ENCODE assay signal across 8 mouse cellular contexts in genomic region chr8:126595204-126596061, GRCm38 (mm10). TPM values are rescaled to one million over a fixed set of nuclear protein-coding genes. Genes with fewer than 3 reads are reported as not detected.
DNase-seq lines count a peak whose midpoint lies in the region; ATAC-seq and TF ChIP-seq lines count a peak whose summit lies in the region.

No protein-coding gene starts in this region.

- peak; percentile 2 for ATAC-seq in intestine, postnatal 0 days
- no peak for ATAC-seq in limb, embryonic 14.5 days (ENCODE audit: low FRiP score, low read depth)
- ATAC-seq in midbrain, embryonic 16.5 days = no peak

- H3K9me3 ChIP-seq in intestine, postnatal 0 days (ENCODE audit: control insufficient read depth) = no peaks in the 10 kb centered on the region
- H3K9me3 ChIP-seq in limb, embryonic 14.5 days (ENCODE audit: control insufficient read depth, low read length) = no peaks in the 10 kb centered on the region
- H3K9me3 ChIP-seq in midbrain, embryonic 16.5 days (replicated peaks; ENCODE audit: control insufficient read depth, low read length, poor library complexity, severe bottlenecking) = no peaks in the 10 kb centered on the region

- H3K9ac ChIP-seq in intestine, postnatal 0 days (ENCODE audit: low read depth, low read length) = peak overlapping the region; percentile 69
- H3K9ac ChIP-seq in limb, embryonic 14.5 days (ENCODE audit: low read depth, low read length, severe bottlenecking) = peak overlapping the region; percentile 100
- peak overlapping the region; percentile 100 for H3K9ac ChIP-seq in midbrain, embryonic 16.5 days (ENCODE audit: low read depth, low read length)

- peak overlapping the region; percentile 59 for H3K4me3 ChIP-seq in cortical plate, adult 2 months (ENCODE audit: insufficient read depth, low read length)
- H3K4me3 ChIP-seq in intestine, postnatal 0 days (ENCODE audit: low read depth, low read length) = peak overlapping the region; percentile 65
- H3K4me3 ChIP-seq in limb, embryonic 14.5 days (replicated peaks; ENCODE audit: low read length) = peak overlapping the region; percentile 99
- H3K4me3 ChIP-seq in midbrain, embryonic 16.5 days (ENCODE audit: low read depth, low read length) = peak overlapping the region; percentile 70
- no peak overlapping the region; the same call in none of the 2 replicates for H3K4me3 ChIP-seq in testis, adult 2 months (ENCODE audit: control insufficient read depth, low read depth, low read length)

- 5% methylated on average over 16 of the region's 16 CpGs for whole genome bisulfite sequencing in intestine, postnatal 0 days
- 23% methylated on average over 16 of the region's 16 CpGs for WGBS in limb, embryonic 14.5 days
- WGBS in midbrain, embryonic 16.5 days = 7% methylated on average over 16 of the region's 16 CpGs

- no peak for TF ChIP-seq POLR2A in cortical plate, adult 2 months (IDR thresholded peaks at IDR 0.05; ENCODE audit: extremely low read depth, insufficient read depth, low read length)
- no peak for TF ChIP-seq POLR2A in limb, embryonic 14.5 days (IDR thresholded peaks at IDR 0.05; ENCODE audit: borderline replicate concordance, extremely low read depth, insufficient read depth, insufficient read length)
- no peak for TF ChIP-seq POLR2A in testis, adult 2 months (IDR thresholded peaks at IDR 0.05; ENCODE audit: control insufficient read depth, low read depth, low read length)

- peak overlapping the region; percentile 98 for H3K27ac ChIP-seq in cortical plate, adult 2 months (ENCODE audit: insufficient read depth, low read length)
- peak overlapping the region; percentile 98 for H3K27ac ChIP-seq in intestine, postnatal 0 days (ENCODE audit: low read depth, low read length)
- H3K27ac ChIP-seq in limb, embryonic 14.5 days (replicated peaks; ENCODE audit: low read depth, low read length) = peak overlapping the region; percentile 99
- H3K27ac ChIP-seq in midbrain, embryonic 16.5 days (ENCODE audit: low read length) = peak overlapping the region; percentile 99
- H3K27ac ChIP-seq in testis, adult 2 months (ENCODE audit: control insufficient read depth, insufficient read depth, low read depth, low read length) = peak overlapping the region; percentile 95

- peaks cover 19% of the 10 kb centered on the region for H3K36me3 ChIP-seq in intestine, postnatal 0 days (ENCODE audit: control insufficient read depth, insufficient read depth)
- peaks cover 17% of the 10 kb centered on the region for H3K36me3 ChIP-seq in limb, embryonic 14.5 days (ENCODE audit: control insufficient read depth, insufficient read depth, low read length)
- peaks cover 3% of the 10 kb centered on the region; the same call in 1 of the 2 replicates for H3K36me3 ChIP-seq in midbrain, embryonic 16.5 days (ENCODE audit: control insufficient read depth, insufficient read depth, low read length)
- H3K36me3 ChIP-seq in testis, adult 2 months (ENCODE audit: control insufficient read depth, insufficient read depth, low read length) = no peaks in the 10 kb centered on the region

- no peaks in the 10 kb centered on the region for H3K27me3 ChIP-seq in intestine, postnatal 0 days (replicated peaks; ENCODE audit: control insufficient read depth, insufficient read depth, low read length)
- H3K27me3 ChIP-seq in limb, embryonic 14.5 days (ENCODE audit: control insufficient read depth, insufficient read depth, low read length) = no peaks in the 10 kb centered on the region
- H3K27me3 ChIP-seq in midbrain, embryonic 16.5 days (ENCODE audit: control insufficient read depth, insufficient read depth, low read depth, low read length) = no peaks in the 10 kb centered on the region
- no peaks in the 10 kb centered on the region for H3K27me3 ChIP-seq in testis, adult 2 months (ENCODE audit: control insufficient read depth, insufficient read depth, low read length)

- peak; percentile 63 for DNase-seq in ovary, adult 18-20 months (ENCODE audit: low spot score)
- DNase-seq in ovary, postnatal 10 days (ENCODE audit: low spot score) = no peak
- peak; percentile 99 for DNase-seq in heart, adult 11 months
- no peak for DNase-seq in limb, embryonic 14.5 days (ENCODE audit: low spot score)

- peak overlapping the region; percentile 78 for H3K4me2 ChIP-seq in intestine, postnatal 0 days (replicated peaks; ENCODE audit: low read depth)
- H3K4me2 ChIP-seq in limb, embryonic 14.5 days (replicated peaks; ENCODE audit: low read depth, low read length, severe bottlenecking) = peak overlapping the region; percentile 81
- peak overlapping the region; percentile 88 for H3K4me2 ChIP-seq in midbrain, embryonic 16.5 days (ENCODE audit: low read length)

- H3K4me1 ChIP-seq in cortical plate, adult 2 months (ENCODE audit: control insufficient read depth, insufficient read depth, low read length) = peaks cover 6% of the 10 kb centered on the region
- H3K4me1 ChIP-seq in intestine, postnatal 0 days (replicated peaks; ENCODE audit: control insufficient read depth, insufficient read depth, low read length) = 0 out of 2 replicates have a peak, but pooled peaks cover 6% of the 10 kb centered on the region
- H3K4me1 ChIP-seq in limb, embryonic 14.5 days (ENCODE audit: control insufficient read depth, insufficient read depth, low read length) = peaks cover 33% of the 10 kb centered on the region
- H3K4me1 ChIP-seq in midbrain, embryonic 16.5 days (ENCODE audit: control insufficient read depth, insufficient read depth, low read length) = peaks cover 25% of the 10 kb centered on the region
- peaks cover 33% of the 10 kb centered on the region for H3K4me1 ChIP-seq in testis, adult 2 months (ENCODE audit: control insufficient read depth, insufficient read depth, low read length)

- no peak for TF ChIP-seq CTCF in cortical plate, adult 2 months (IDR thresholded peaks at IDR 0.05; ENCODE audit: extremely low read depth, insufficient read depth, low read length)
- TF ChIP-seq CTCF in intestine, postnatal 0 days (IDR thresholded peaks at IDR 0.05; ENCODE audit: low read depth) = peak; percentile 27
- TF ChIP-seq CTCF in testis, adult 2 months (IDR thresholded peaks at IDR 0.05; ENCODE audit: control insufficient read depth, insufficient read depth, insufficient replicate concordance, low read depth, low read length) = no peak

RNA-seq across cellular contexts. Expression of gene Irf2bp2, which starts 1.6 kb away (rescaled TPM):
- 32.9 and 33.2 TPM in 2 replicates for polyA plus RNA-seq in cortical plate, adult 2 months (2012; rRNA removed)
- 13.3 and 14.9 TPM in 2 replicates for polyA plus RNA-seq in intestine, postnatal 0 days (2015; fragmentation: Nextera tagmentation; extraction: Ambion mirVana)
- 44.5 and 58.6 TPM in 2 replicates for polyA plus RNA-seq in limb, embryonic 14.5 days (2012; rRNA removed)
- 10.0 and 10.1 TPM in 2 replicates for polyA plus RNA-seq in limb, embryonic 14.5 days (2014; fragmentation: Nextera tagmentation; extraction: Ambion mirVana)
- polyA plus RNA-seq in midbrain, embryonic 16.5 days (2015; fragmentation: Nextera tagmentation; extraction: Ambion mirVana) = 9.6 and 9.9 TPM in 2 replicates
- 3.3 and 3.8 TPM in 2 replicates for polyA plus RNA-seq in testis, adult 2 months (2012; rRNA removed)

Comparison
In these comparisons a context has a peak if more than half of its experiments do, and no peak if none do; other contexts are left out.
1. DNase-seq: peak in ovary, adult 18-20 months (single experiment) and heart, adult 11 months (single experiment); none in ovary, postnatal 10 days (single experiment) and limb, embryonic 14.5 days (single experiment).
2. Peak in every context shown above with its lines, with median percentiles within 50 percentile points of each other: H3K27ac ChIP-seq, H3K4me2 ChIP-seq and H3K9ac ChIP-seq.